Mouse (Mus musculus): ENCODE data around the gene Vmn1r157.
"Not testable (repeated sequence)": the region's sequence is repeated elsewhere in the genome, so short reads cannot be mapped to it uniquely, and the experiment has no call there.

The Vmn1r157 gene

GRCm38 (mm10) chr7:22761397-22761796 lies at the start of gene Vmn1r157:
Gene Vmn1r157, plus strand, starts transcription at chr7:22761697.
- not testable (repeated sequence) for DNase-seq (ENCODE audit: low read depth)

- not testable (repeated sequence) for DNase-seq (ENCODE audit: low read depth)
Observed at GRCm38 (mm10) chr7:22719610-22720009, 41.9 kb upstream of the Vmn1r157 start, which contains the start of gene Gm4567. Gene Gm4567, minus strand, starts transcription at chr7:22719710.

GRCm38 (mm10) chr7:22775981-22776380 lies 14.5 kb downstream of the Vmn1r157 start:
- DNase-seq (ENCODE audit: low read depth) = not testable (repeated sequence)

GRCm38 (mm10) chr7:22790682-22791081 lies 29.2 kb downstream of the Vmn1r157 start, which contains the start of gene Vmn1r158:
Gene Vmn1r158, minus strand, starts transcription at chr7:22790782.
- not testable (repeated sequence) for DNase-seq (ENCODE audit: low read depth)

Data from NIH3T3 (cell line).